Mouse (Mus musculus): Measurements from ENCODE around the gene Arl11.
A peak's percentile ranks its signal among the peaks of the same experiment; 100 is the strongest.

- peak; percentile 81 for TF ChIP-seq CTCF (IDR thresholded peaks at IDR 0.05; ENCODE audit: low read depth)
- TF ChIP-seq EP300 (optimal IDR thresholded peaks at IDR 0.05) = no peak
These were observed 7.3 kb downstream of the Arl11 start for GRCm38 (mm10) chr14:61316861-61317260.

Measured in stomach, postnatal 0 days (tissue).